Mouse (Mus musculus): ENCODE measurements around the gene Xiap. TPM values are rescaled to one million over a fixed set of nuclear protein-coding genes. Genes with fewer than 3 reads are reported as not detected.
A peak's percentile ranks its signal among the peaks of the same experiment; 100 is the strongest.
"Not testable (repeated sequence)": the region's sequence is repeated elsewhere in the genome, so short reads cannot be mapped to it uniquely, and the experiment has no call there.

Xiap gene
- polyA plus RNA-seq (2017; shearing (Covaris generic)): 10 to 100 TPM; 20.1 to 21.4 TPM

DNA sequence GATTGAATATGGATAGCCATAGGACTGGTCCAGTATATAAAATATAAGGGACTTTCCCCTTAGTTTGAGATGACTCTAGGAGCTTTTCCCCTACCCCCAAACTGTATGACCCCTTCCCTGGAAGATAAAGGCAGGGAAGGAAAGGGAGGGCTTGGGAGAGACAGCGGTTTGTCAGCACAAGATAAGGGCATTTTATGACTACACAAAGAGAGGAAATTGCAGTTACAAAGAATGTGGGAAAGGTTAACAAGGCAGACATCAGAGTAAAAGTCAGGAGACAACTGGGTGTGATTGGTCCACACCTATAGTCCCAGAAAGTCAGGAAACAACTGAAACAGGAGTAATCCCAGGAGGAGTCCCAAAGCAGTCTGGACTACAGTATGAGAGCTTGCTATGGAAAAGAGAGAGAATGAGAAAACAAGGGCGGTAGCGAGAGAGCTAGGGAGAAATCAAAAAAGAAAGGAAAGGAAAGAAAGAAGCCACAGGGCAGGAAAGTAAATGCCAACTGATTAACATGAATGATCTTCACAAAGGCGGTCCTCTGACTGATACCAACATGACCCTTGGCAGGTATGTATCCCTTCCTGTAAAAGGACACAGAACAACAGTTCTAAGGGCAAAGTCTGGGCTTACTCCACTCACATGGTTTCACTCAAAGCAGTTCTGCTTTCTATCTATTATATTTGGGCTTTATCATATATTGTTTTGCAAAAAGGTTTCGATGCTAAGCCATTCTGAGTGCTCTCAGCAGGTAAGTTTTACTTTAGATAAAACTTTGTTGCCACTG is at the start of gene Xiap:
Gene Xiap (plus strand): TSS at position 398 of the 787 bp plus-strand sequence.
- no peak for ATAC-seq

- ATAC-seq: no peak
Observed at GRCm38 (mm10) chrX:42012677-42013208, 46.7 kb upstream of the Xiap start.

DNA sequence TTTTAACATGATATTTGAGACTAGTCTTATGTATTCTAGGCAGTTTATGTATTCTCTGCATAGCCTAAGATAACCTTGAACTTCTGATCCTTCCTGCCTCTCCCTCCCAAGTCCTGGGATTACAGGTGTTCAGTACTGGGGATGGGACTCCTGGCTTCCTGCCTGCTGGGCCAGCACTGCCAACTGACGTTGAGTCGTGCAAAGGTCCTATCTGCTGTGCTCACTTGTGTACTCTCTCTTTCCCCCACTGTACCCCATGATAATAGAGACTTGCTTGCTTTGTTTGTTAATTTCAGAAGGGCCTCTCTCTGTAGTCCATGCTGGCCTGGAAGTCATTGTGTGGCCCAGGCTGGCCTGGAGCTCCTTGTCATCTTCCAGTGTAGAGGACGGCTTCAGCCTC is 45.7 kb upstream of the Xiap start:
- ATAC-seq: no peak

DNA sequence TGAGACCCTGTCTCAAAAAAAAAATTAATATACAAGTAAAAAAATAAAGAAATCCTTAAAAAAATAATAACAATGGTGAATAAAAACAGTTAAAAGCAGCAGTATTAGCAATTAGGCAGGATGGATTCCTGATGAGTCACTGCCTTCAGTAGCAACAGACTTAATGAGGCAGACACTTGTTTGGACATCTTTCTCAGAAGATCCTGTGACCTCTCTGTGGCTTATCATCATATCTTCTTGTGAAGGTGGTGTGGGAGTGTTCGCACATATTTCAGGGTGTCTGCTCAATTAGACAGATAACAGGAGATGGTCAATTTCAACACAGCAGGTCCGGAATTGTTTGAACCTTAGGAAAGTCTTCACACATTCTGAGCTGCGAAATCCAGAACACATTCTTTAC is 45.0 kb upstream of the Xiap start:
- ATAC-seq: no peak

DNA sequence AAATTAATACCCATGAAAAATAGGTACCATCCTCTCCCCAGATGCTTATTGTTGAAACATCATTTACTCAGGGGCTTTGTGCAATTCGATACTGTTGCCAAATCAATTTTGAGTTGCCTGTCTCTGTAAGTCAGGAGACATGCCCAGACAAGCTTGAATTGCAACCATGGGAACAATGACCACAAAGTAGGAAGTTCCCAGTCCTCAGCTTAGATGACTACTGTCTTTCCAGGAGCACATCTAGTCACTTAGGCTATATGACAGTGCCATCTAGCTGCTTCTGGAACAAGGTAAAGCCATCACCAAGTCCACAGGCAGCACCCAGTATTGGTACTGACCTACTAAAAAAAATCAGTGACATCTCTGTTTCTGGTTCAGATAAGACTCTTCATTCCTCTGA is 41.4 kb upstream of the Xiap start:
- ATAC-seq: no peak

DNA sequence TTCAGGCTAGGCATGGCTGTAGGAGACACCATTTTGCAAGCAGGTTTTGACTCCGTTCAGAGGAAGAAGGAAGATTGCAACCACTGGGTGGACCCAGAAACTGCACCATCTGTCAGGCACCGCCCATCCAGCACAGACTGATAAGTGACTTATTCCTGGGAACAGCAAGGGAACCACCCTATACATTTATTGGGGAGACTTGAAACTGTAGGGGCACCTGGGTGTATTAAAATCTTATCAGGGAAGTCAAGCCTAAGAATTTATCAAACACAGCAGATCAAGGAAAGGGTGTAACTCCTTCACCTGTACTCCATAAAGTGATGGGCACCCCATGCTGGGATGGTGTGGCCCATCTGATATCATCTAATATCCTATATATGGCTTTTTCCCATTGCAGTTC is 40.0 kb upstream of the Xiap start:
- no peak for ATAC-seq

- not testable (repeated sequence) for ATAC-seq
Observed at GRCm38 (mm10) chrX:42025802-42026440, 33.6 kb upstream of the Xiap start.

- not testable (repeated sequence) for ATAC-seq
Observed at GRCm38 (mm10) chrX:42026981-42027380, 32.5 kb upstream of the Xiap start.

DNA sequence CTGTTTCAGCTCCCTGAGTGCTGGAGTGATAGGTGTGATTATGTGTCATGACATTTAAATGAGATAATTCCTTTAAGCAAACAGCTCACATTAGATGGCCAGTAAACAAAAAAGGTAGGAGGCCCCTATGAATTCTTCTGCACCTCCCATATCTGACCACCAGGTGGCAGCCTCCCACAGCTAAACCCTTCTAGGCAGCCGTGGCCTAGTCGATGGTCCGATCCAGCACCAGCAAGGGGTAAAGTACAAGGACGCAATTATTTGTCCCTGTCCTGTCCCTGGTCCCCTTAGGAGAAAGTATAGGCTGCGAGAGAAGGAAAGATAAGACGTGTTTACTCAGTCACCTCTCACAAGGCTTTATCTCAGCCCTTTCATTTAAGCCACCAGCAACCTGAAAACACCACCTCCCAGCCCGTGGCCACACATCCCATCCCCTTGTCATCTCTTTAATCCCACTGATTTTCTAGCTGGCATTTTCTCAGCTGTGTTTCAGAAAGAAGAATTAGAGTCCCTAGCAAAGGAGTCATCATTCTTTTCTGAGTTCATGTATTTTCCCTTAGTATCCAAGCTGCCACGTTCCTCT is 26.3 kb upstream of the Xiap start:
- ATAC-seq: peak; percentile 66

- no peak for ATAC-seq
Observed at GRCm38 (mm10) chrX:42033911-42034310, 25.6 kb upstream of the Xiap start.

GRCm38 (mm10) chrX:42039481-42039880 is 20.0 kb upstream of the Xiap start:
- no peak for ATAC-seq

GRCm38 (mm10) chrX:42044935-42045334 is 14.5 kb upstream of the Xiap start:
- ATAC-seq: no peak

DNA sequence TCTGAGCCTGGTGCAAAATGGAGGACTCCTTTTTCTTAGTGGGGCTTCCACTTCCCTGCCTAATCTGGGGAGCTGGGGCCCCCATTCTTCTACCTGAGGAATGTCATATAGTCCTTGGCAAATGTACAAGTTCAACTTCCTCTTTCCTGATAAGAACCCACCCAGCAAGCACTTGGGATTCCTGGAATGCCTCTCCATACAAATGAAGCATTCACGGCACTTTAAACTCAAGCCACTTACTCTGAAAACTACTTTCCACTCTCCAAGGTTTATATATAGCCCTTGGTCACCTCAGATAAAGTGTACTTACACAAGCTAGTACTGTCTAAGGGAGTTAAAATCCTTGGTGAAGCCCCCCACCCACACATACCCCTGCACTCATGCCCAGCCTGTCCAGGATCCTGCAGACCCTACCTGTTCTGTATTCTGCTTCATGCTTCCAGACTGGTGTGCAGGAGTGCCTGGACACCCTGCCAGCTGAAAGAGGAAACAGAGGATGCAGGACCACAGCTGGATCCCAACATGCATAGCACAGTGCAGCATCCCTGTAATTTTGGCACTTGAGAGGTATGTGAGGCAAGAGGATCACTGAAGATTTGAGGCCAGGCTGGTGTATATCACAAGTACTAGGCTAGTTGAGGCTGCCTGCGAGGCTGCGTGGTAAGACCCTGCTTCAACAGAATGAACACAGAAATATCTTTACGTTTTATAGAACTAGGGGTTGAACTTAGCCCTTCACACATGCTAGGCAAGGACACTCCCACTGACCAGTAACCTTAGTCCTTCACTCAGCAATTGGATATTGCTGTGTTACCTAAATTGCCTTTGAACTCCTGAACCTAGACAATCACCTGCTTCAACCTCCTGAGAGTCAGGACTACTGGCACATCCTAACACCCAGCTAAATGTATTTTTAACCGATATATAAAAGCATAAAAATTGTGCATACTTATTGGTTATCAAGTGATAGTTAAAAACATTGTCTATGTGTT is 8.5 kb upstream of the Xiap start:
- no peak for ATAC-seq

- ATAC-seq: no peak
Observed at GRCm38 (mm10) chrX:42057012-42057411, 2.5 kb upstream of the Xiap start.

DNA sequence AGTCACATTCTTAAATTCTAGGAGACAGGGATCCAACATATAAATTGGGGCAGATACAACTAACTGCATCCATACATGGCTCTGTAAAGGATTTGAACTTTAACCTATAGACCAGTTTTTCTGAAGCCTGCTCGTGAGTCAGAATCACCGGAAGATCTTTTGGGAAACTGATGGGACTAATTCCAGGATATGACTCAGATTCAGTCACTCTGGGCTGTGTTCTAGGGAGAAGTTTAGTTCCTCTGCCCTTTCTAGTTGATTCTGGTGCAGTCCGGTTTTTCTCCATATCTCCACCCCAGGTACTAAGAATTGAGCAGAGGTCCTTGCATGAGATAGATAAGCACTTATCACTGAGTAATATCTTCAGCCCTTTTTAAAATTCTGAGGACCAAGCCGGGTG is 1.6 kb upstream of the Xiap start:
- ATAC-seq: no peak

- no peak for ATAC-seq
Observed at GRCm38 (mm10) chrX:42063621-42064020, 4.1 kb downstream of the Xiap start.

- ATAC-seq: no peak
Observed at GRCm38 (mm10) chrX:42065086-42065485, 5.6 kb downstream of the Xiap start.

DNA sequence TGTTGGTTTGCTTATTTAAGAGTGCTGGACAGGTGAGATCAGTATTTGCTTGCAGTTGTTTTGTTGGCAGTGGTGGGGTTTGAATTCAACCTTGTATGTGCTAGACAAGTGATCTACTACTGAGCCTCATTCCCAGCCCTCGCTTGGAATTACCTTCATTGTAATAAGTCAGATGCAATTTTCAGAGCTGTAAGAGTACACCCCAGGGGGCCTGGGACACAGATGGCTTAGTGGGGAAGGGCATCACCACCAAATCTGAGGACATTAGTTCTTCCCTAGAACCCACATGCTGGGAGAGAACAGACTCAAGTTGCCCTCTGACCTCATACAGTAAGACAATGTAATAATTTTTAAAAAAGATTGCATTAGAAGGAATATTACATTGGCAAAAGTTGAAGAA is 7.3 kb downstream of the Xiap start:
- no peak for ATAC-seq

GRCm38 (mm10) chrX:42067791-42068200 is 8.3 kb downstream of the Xiap start:
- ATAC-seq: peak; percentile 65

DNA sequence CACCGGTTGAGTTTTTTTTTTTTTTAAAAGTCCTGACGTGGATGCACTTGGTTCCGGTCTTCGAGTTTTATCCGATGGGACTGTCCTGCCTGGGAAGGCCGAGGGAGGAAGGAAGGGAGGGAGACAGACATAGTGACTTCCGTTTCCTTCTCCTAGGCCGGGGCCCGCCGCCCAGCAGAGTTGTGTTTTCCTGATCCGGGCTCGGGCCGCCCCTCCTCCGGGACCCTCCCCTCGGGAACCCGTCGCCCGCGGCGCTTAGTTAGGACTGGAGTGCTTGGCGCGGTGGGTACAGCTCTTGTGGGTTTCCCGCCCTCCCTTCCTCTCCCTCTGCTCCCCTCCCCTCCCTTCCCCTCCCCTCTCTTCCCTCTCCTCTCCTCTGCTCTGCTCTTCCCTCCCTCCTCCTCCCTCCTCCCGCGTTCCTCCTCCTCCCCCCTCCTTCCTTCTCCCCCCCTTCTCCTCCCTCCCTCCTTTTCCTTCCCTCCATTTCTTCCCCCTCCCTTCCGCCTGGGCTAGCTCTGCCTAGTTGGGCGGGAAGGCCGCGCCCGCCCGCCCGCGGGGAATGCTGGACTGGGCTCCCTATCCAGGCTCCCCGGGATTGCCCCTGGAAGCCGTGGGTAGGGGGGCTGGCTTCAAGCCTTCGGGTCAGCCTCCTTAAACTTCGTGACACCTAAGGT is 8.9 kb downstream of the Xiap start:
- peak; percentile 28 for ATAC-seq

DNA sequence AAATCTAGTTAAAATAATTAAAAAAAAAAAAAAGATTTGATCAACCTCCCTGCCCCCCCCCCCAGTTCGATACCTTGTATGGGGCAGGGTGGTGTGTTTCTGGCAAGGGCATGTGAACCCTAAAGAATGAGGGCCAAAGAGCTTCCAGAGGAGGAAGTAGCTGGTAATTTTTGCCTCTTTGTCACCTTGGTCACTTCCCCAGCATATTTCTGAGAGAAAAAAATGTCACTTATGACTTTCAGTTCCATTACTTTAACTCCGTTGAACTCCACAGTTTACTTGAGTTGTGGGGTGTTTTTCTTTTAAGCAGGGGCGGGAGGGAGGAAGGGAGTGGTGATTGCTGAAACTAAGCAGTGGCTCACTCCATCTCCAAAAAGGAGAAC is 9.4 kb downstream of the Xiap start:
- peak; percentile 16 for ATAC-seq

DNA sequence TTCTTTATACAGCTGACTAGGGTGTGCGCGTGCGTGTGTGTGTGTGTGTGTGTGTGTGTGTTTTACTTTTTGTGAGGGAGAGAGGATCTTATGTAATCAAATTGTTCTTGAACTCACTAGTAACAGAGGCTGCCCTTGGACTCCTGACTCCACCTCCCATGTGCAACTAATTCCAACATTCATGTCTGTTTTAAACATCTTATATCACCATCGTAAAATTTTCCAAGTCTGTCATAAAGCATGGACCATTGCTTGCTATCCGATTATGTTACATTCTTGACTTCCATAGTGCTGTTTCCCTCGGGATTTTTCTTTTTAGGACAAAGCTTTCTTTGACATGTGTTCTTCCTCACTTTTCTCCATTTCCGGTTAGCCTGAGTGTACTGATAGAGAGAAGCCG is 28.3 kb downstream of the Xiap start:
- no peak for ATAC-seq

Data from activated CD4-positive, CD25-positive, alpha-beta regulatory T cell, adult 4 months (primary cell).